Mouse (Mus musculus) olfactory bulb, adult 2 months (tissue): Measurements from ENCODE around the gene Nodal.

Experiments used
- CTCF ChIP-seq: fragments of 200-500 bp; IDR thresholded peaks from 2 replicates; pipeline ENCODE4 v1.5.1; 2012; ENCODE audit warnings: low read depth, mild to moderate bottlenecking, low read length, moderate library complexity; ENCODE audit not compliant: insufficient read depth
- POLR2A ChIP-seq: fragments of 200-500 bp; IDR thresholded peaks from 2 replicates; pipeline ENCODE4 v1.6.1; 2012; ENCODE audit warnings: mild to moderate bottlenecking, low read depth, low read length, moderate library complexity; ENCODE audit not compliant: insufficient read depth

- TF ChIP-seq POLR2A: no peak
- TF ChIP-seq CTCF: no peak
Measured at GRCm38 (mm10) chr10:61473640-61474039, 55.9 kb downstream of the Nodal start.
